Mouse (Mus musculus) kidney, postnatal 0 days (tissue): ENCODE measurements at regions not wholly inside any gene's neighbourhood (a gene's known extent, or its start where the extent isn't known, plus 50 kb on each side); places are given as distances from the start of the nearest gene placed in this dataset.

Experiments used
- ATAC-seq: fragments of 200-750 bp; cut with Nextera tagmentation; replicated peaks from 2 replicates; pipeline ENCODE4 v1.8.0; 2017; ENCODE audit warnings: low read depth, moderate number of reproducible peaks, moderate TSS enrichment, moderate library complexity; ENCODE audit not compliant: low FRiP score
- DNase-seq: peaks from one replicate; pipeline ENCODE4 v3.0.0-alpha.2; 2016; ENCODE audit warnings: low spot score
- H3K27ac ChIP-seq: fragments of 300-500 bp; sonication (generic); 2 replicates; pipeline ENCODE4 v1.5.1; 2014; ENCODE audit warnings: mild to moderate bottlenecking
- H3K27me3 ChIP-seq: fragments of 300-500 bp; sonication (generic); 2 replicates; pipeline ENCODE4 v1.6.1; 2014; ENCODE audit warnings: low read length, mixed read lengths; ENCODE audit not compliant: insufficient read depth
- H3K36me3 ChIP-seq: fragments of 300-500 bp; sonication (generic); 2 replicates; pipeline ENCODE4 v1.6.1; 2014; ENCODE audit warnings: low read length, mixed read lengths; ENCODE audit not compliant: insufficient read depth
- H3K4me1 ChIP-seq: fragments of 300-500 bp; sonication (generic); replicated peaks from 2 replicates; pipeline ENCODE4 v1.6.1; 2014; ENCODE audit warnings: antibody characterized with exemption, low read length, mixed read lengths; ENCODE audit not compliant: insufficient read depth
- H3K4me2 ChIP-seq: fragments of 300-500 bp; sonication (generic); 2 replicates; pipeline ENCODE4 v1.6.1; 2014; ENCODE audit warnings: mild to moderate bottlenecking, low read length, moderate library complexity, mixed read lengths
- H3K4me3 ChIP-seq: fragments of 300-500 bp; sonication (generic); replicated peaks from 2 replicates; pipeline ENCODE4 v1.5.1; 2014; ENCODE audit warnings: low read depth, low read length
- H3K9ac ChIP-seq: fragments of 300-500 bp; sonication (generic); 2 replicates; pipeline ENCODE4 v1.6.1; 2014; ENCODE audit warnings: low read depth, low read length
- H3K9me3 ChIP-seq: fragments of 300-500 bp; sonication (generic); replicated peaks from 2 replicates; pipeline ENCODE4 v1.6.1; 2016; ENCODE audit warnings: low read length, inconsistent platforms, mixed read lengths
- CTCF ChIP-seq: IDR thresholded peaks from 2 replicates; pipeline ENCODE4 v1.5.1; 2016; ENCODE audit warnings: antibody characterized with exemption, low read depth, mild to moderate bottlenecking, moderate library complexity
- WGBS: fragments of 180-500 bp; shearing (Covaris S2); extraction: QIAGEN DNeasy Blood & Tissue Kit; methylation state at CpG from one replicate; pipeline ENCODE4 v1.1.7; 2014; 5-methylcytosine and 5-hydroxymethylcytosine counted together

DNA sequence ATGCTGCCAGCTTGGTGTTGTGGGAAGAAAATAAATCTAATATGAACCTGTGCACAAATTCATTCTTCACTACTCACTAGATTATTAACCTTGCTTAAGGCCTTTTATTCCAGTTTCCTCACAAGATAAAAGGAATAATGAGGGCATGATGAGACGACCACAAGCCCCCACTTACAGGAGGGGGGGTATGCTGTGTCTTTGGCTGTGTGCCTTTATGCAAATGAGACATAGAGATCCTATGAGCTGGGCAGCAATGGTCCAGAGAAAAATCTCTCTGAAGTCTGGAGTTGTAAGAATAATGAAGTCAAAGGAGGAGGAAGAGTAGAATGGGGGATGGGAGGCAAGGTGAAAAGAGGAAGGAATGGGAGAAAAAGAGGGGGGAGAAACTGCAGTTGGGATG lies 392.2 kb upstream of the Plxna2 start:
- ATAC-seq (no peak), DNase-seq (no peak)
- Histone ChIP-seq H3K4me2 (no peak overlapping the region), H3K9ac (no peak overlapping the region), H3K36me3 (no peaks in the 10 kb centered on the region), H3K9me3 (no peaks in the 10 kb centered on the region), H3K27ac (no peak overlapping the region), H3K27me3 (no peaks in the 10 kb centered on the region), H3K4me3 (no peak overlapping the region), H3K4me1 (no peaks in the 10 kb centered on the region)
- WGBS = 30% methylated on average over 1 of the region's 1 CpGs
- no peak for TF ChIP-seq CTCF

GRCm38 (mm10) chr1:194224046-194224445 lies 394.0 kb upstream of the Plxna2 start:
- WGBS = 83% methylated on average over 1 of the region's 1 CpGs
- DNase-seq (no peak), ATAC-seq (no peak)
- Histone ChIP-seq H3K9ac (no peak overlapping the region), H3K27ac (no peak overlapping the region), H3K36me3 (no peaks in the 10 kb centered on the region), H3K4me1 (no peaks in the 10 kb centered on the region), H3K9me3 (no peaks in the 10 kb centered on the region), H3K4me2 (no peak overlapping the region), H3K4me3 (no peak overlapping the region), H3K27me3 (no peaks in the 10 kb centered on the region)
- TF ChIP-seq CTCF = no peak

GRCm38 (mm10) chr1:194223610-194224009 lies 394.4 kb upstream of the Plxna2 start:
- H3K4me1 ChIP-seq = no peaks in the 10 kb centered on the region
- ATAC-seq (no peak), DNase-seq (no peak)
- H3K36me3 ChIP-seq = no peaks in the 10 kb centered on the region
- no peaks in the 10 kb centered on the region for H3K9me3 ChIP-seq
- no peak overlapping the region for H3K9ac ChIP-seq
- 58% methylated on average over 2 of the region's 2 CpGs for WGBS
- TF ChIP-seq CTCF = no peak
- H3K27me3 ChIP-seq = no peaks in the 10 kb centered on the region
- H3K4me3 ChIP-seq = no peak overlapping the region
- no peak overlapping the region for H3K4me2 ChIP-seq
- no peak overlapping the region for H3K27ac ChIP-seq

- ATAC-seq (peak; percentile 75), DNase-seq (peak; percentile 94)
- no peaks in the 10 kb centered on the region for H3K27me3 ChIP-seq
- 1% methylated on average over 9 of the region's 9 CpGs for WGBS
- no peak overlapping the region for H3K4me2 ChIP-seq
- H3K4me1 ChIP-seq = no peaks in the 10 kb centered on the region
- H3K4me3 ChIP-seq = no peak overlapping the region
- no peaks in the 10 kb centered on the region for H3K9me3 ChIP-seq
- no peak overlapping the region for H3K9ac ChIP-seq
- no peaks in the 10 kb centered on the region for H3K36me3 ChIP-seq
- peak; percentile 95 for TF ChIP-seq CTCF
- H3K27ac ChIP-seq = no peak overlapping the region
Measured at GRCm38 (mm10) chr1:194223015-194223414, 395.0 kb upstream of the Plxna2 start.

- no peak for TF ChIP-seq CTCF
- H3K9ac ChIP-seq = no peak overlapping the region
- H3K4me2 ChIP-seq = no peak overlapping the region
- no peak for ATAC-seq
- H3K4me3 ChIP-seq = no peak overlapping the region
- H3K36me3 ChIP-seq = no peaks in the 10 kb centered on the region
- no peaks in the 10 kb centered on the region for H3K9me3 ChIP-seq
- no peaks in the 10 kb centered on the region for H3K4me1 ChIP-seq
- H3K27ac ChIP-seq = no peak overlapping the region
- DNase-seq = no peak
- no peaks in the 10 kb centered on the region for H3K27me3 ChIP-seq
- 64% methylated on average over 14 of the region's 14 CpGs for WGBS
Measured at GRCm38 (mm10) chr1:194208034-194209000, 409.7 kb upstream of the Plxna2 start.

DNA sequence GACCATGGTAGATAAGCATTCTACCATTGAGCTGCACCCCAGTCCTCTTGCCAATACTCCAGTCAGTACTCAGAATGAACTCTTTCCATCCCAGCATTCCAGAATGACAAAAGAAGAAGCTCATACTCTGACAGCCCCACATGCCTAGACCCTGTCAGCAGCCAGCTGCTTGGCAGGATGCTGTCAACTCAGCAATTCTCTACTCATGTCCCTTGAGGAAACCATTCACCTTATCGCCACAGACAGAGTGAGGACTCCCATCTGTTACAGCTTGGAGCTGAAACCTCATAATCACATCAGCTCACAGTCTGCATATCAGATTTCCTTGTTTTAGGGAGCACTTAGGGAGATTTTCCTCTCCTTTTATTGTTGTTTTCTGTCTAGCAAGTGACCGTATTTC lies 420.5 kb upstream of the Plxna2 start:
- peak; percentile 68 for DNase-seq

More for the DNA sequence above, 420.5 kb upstream of the Plxna2 start:
- no peak; the same call in 1 of the 2 replicates for ATAC-seq
- Histone ChIP-seq H3K4me1 (no peaks in the 10 kb centered on the region), H3K4me3 (no peak overlapping the region), H3K4me2 (no peak overlapping the region), H3K36me3 (no peaks in the 10 kb centered on the region), H3K27me3 (no peaks in the 10 kb centered on the region), H3K9me3 (no peaks in the 10 kb centered on the region), H3K9ac (no peak overlapping the region), H3K27ac (0 out of 2 replicates have a peak overlapping the region, but pooled peaks have one; percentile 36)
- TF ChIP-seq CTCF = no peak
- WGBS = 20% methylated on average over 2 of the region's 2 CpGs
